ENCODE assay signal across 15 mouse cellular contexts in genomic region chr6:89467290-89467689, GRCm38 (mm10).
DNase-seq lines count a peak whose midpoint lies in the region; ATAC-seq lines count a peak whose summit lies in the region.
"Had no signal": no experiment of that assay in that cellular context is flagged by ENCODE, and none has a peak within 500 bp of the region (broad histone marks: within the 10 kb centered on the region; RNA-seq: fewer than 3 reads in every experiment).

No protein-coding gene starts in this region.

- peak; percentile 24 for DNase-seq in hindbrain, embryonic 11.5 days (ENCODE audit: low spot score)
- no peak for DNase-seq in hindbrain, embryonic 14.5 days (ENCODE audit: low spot score)
- peak; percentile 85 for DNase-seq in cerebellum, adult 11-12 months
- DNase-seq in cerebellum, postnatal 14 days = peak; percentile 75 to 78
- no peak for DNase-seq in neural tube, embryonic 10.5 days (ENCODE audit: extremely low spot score, low spot score)
- no peak for DNase-seq in urinary bladder, postnatal 4 days (ENCODE audit: low spot score in 2 of 2)
- DNase-seq: liver, embryonic 13.5 days; lung, postnatal 10 days; thymus, adult 18-20 months had no signal

- H3K27me3 ChIP-seq in hindbrain, embryonic 11.5 days (ENCODE audit: control insufficient read depth, insufficient read depth, low read length) = no peaks in the 10 kb centered on the region
- H3K27me3 ChIP-seq in hindbrain, embryonic 14.5 days (ENCODE audit: control insufficient read depth, insufficient read depth, low read length) = no peaks in the 10 kb centered on the region
- no peaks in the 10 kb centered on the region for H3K27me3 ChIP-seq in midbrain, embryonic 16.5 days (ENCODE audit: control insufficient read depth, insufficient read depth, low read depth, low read length)
- H3K27me3 ChIP-seq: embryonic facial prominence, embryonic 15.5 days; forebrain, embryonic 12.5 days; heart, embryonic 12.5 days; liver, embryonic 13.5 days; neural tube, embryonic 13.5 days had no signal

- H3K4me1 ChIP-seq in hindbrain, embryonic 11.5 days (replicated peaks; ENCODE audit: control insufficient read depth, insufficient read depth, low read length) = no peaks in the 10 kb centered on the region
- H3K4me1 ChIP-seq in hindbrain, embryonic 14.5 days (replicated peaks; ENCODE audit: control insufficient read depth, insufficient read depth, low read length) = 0 out of 2 replicates have a peak, but pooled peaks cover 3% of the 10 kb centered on the region
- peaks cover 11% of the 10 kb centered on the region for H3K4me1 ChIP-seq in midbrain, embryonic 16.5 days (ENCODE audit: control insufficient read depth, insufficient read depth, low read length)
- H3K4me1 ChIP-seq: liver, embryonic 13.5 days had no signal

- 66% methylated on average over 9 of the region's 9 CpGs for WGBS in hindbrain, embryonic 11.5 days
- 65% methylated on average over 9 of the region's 9 CpGs for WGBS in hindbrain, embryonic 14.5 days
- 59% methylated on average over 9 of the region's 9 CpGs for WGBS in midbrain, embryonic 16.5 days

- no peak overlapping the region for H3K4me3 ChIP-seq in hindbrain, embryonic 11.5 days (ENCODE audit: low read depth, low read length)
- H3K4me3 ChIP-seq in hindbrain, embryonic 14.5 days (replicated peaks; ENCODE audit: low read length) = no peak overlapping the region
- no peak overlapping the region for H3K4me3 ChIP-seq in midbrain, embryonic 16.5 days (ENCODE audit: low read depth, low read length)
- H3K4me3 ChIP-seq: embryonic facial prominence, embryonic 15.5 days; forebrain, embryonic 12.5 days; heart, embryonic 12.5 days; liver, embryonic 13.5 days; neural tube, embryonic 13.5 days had no signal

- peak; percentile 40; the same call in 1 of the 2 replicates for ATAC-seq in hindbrain, embryonic 11.5 days (ENCODE audit: low FRiP score)
- no peak for ATAC-seq in hindbrain, embryonic 14.5 days (ENCODE audit: low FRiP score)
- ATAC-seq in midbrain, embryonic 16.5 days = peak; percentile 33; the same call in 1 of the 2 replicates

- H3K9ac ChIP-seq in hindbrain, embryonic 11.5 days (ENCODE audit: low read depth, low read length) = no peak overlapping the region
- H3K9ac ChIP-seq in hindbrain, embryonic 14.5 days = no peak overlapping the region
- H3K9ac ChIP-seq in midbrain, embryonic 16.5 days (ENCODE audit: low read depth, low read length) = no peak overlapping the region
- H3K9ac ChIP-seq: embryonic facial prominence, embryonic 15.5 days; forebrain, embryonic 12.5 days; heart, embryonic 12.5 days; liver, embryonic 13.5 days; neural tube, embryonic 13.5 days had no signal

- no peak overlapping the region for H3K4me2 ChIP-seq in hindbrain, embryonic 11.5 days (replicated peaks; ENCODE audit: low read depth, low read length)
- no peak overlapping the region for H3K4me2 ChIP-seq in hindbrain, embryonic 14.5 days (replicated peaks)
- no peak overlapping the region for H3K4me2 ChIP-seq in midbrain, embryonic 16.5 days (ENCODE audit: low read length)
- H3K4me2 ChIP-seq: embryonic facial prominence, embryonic 15.5 days; forebrain, embryonic 12.5 days; heart, embryonic 12.5 days; liver, embryonic 13.5 days; neural tube, embryonic 13.5 days had no signal

- no peaks in the 10 kb centered on the region for H3K36me3 ChIP-seq in hindbrain, embryonic 11.5 days (ENCODE audit: control insufficient read depth, insufficient read depth, low read length)
- H3K36me3 ChIP-seq in hindbrain, embryonic 14.5 days (replicated peaks; ENCODE audit: control insufficient read depth, insufficient read depth) = no peaks in the 10 kb centered on the region
- H3K36me3 ChIP-seq in midbrain, embryonic 16.5 days (ENCODE audit: control insufficient read depth, insufficient read depth, low read length) = no peaks in the 10 kb centered on the region
- H3K36me3 ChIP-seq: embryonic facial prominence, embryonic 15.5 days; forebrain, embryonic 12.5 days; heart, embryonic 12.5 days; liver, embryonic 13.5 days; neural tube, embryonic 13.5 days had no signal

- no peaks in the 10 kb centered on the region for H3K9me3 ChIP-seq in hindbrain, embryonic 11.5 days (ENCODE audit: control insufficient read depth, low read length)
- H3K9me3 ChIP-seq in hindbrain, embryonic 14.5 days (ENCODE audit: control insufficient read depth, low read length) = no peaks in the 10 kb centered on the region
- H3K9me3 ChIP-seq in midbrain, embryonic 16.5 days (replicated peaks; ENCODE audit: control insufficient read depth, low read length, poor library complexity, severe bottlenecking) = no peaks in the 10 kb centered on the region
- H3K9me3 ChIP-seq: embryonic facial prominence, embryonic 15.5 days; forebrain, embryonic 12.5 days; heart, embryonic 12.5 days; liver, embryonic 13.5 days; neural tube, embryonic 13.5 days had no signal

- H3K27ac ChIP-seq in hindbrain, embryonic 11.5 days (ENCODE audit: low read depth, low read length) = no peak overlapping the region
- H3K27ac ChIP-seq in hindbrain, embryonic 14.5 days = no peak overlapping the region
- peak overlapping the region; percentile 30; the same call in 1 of the 2 replicates for H3K27ac ChIP-seq in midbrain, embryonic 16.5 days (ENCODE audit: low read length)
- H3K27ac ChIP-seq: embryonic facial prominence, embryonic 15.5 days; forebrain, embryonic 12.5 days; kidney, postnatal 0 days; liver, embryonic 13.5 days; neural tube, embryonic 13.5 days had no signal

Comparison
In these comparisons a context has a peak if more than half of its experiments do, and no peak if none do; other contexts are left out.
1. DNase-seq: peak in hindbrain, embryonic 11.5 days (single experiment), cerebellum, adult 11-12 months (single experiment) and cerebellum, postnatal 14 days (2 of 2); none in hindbrain, embryonic 14.5 days (single experiment), neural tube, embryonic 10.5 days (single experiment) and urinary bladder, postnatal 4 days (0 of 2).